Mouse (Mus musculus) embryonic fibroblast, embryonic 13.5 days (primary cell): Measurements from ENCODE around the gene Magix. TPM values are rescaled to one million over a fixed set of nuclear protein-coding genes. Genes with fewer than 3 reads are reported as not detected.

Experiments used
- H3K27ac ChIP-seq: 2 replicates; pipeline ENCODE4 v1.5.1; 2012; ENCODE audit warnings: low read length, control low read depth, inconsistent platforms; ENCODE audit not compliant: insufficient read depth
- H3K4me1 ChIP-seq: 2 replicates; pipeline ENCODE4 v1.6.1; 2011; ENCODE audit warnings: low read length; ENCODE audit not compliant: control insufficient read depth, insufficient read depth
- H3K4me3 ChIP-seq: 2 replicates; pipeline ENCODE4 v1.5.1; 2011; ENCODE audit warnings: mild to moderate bottlenecking, control low read depth, low read length; ENCODE audit not compliant: insufficient read depth
- CTCF ChIP-seq: IDR thresholded peaks from 2 replicates; pipeline ENCODE4 v1.5.1; 2011; ENCODE audit warnings: mild to moderate bottlenecking, control low read depth, low read length, moderate library complexity, borderline replicate concordance; ENCODE audit not compliant: insufficient read depth
- POLR2A ChIP-seq: IDR thresholded peaks from 2 replicates; pipeline ENCODE4 v1.6.1; 2011; ENCODE audit warnings: low read depth, mild to moderate bottlenecking, control low read depth, low read length, moderate library complexity
- polyA plus RNA-seq: library from polyadenylated mRNA; stranded (reverse); fragments of >200 nt; gene quantifications from 2 replicates; pipeline ENCODE4 v1.2.4, GENCODE M21; 2011; ENCODE audit warnings: low read depth; ENCODE audit not compliant: missing spikeins, insufficient read length

The Magix gene
- polyA plus RNA-seq, 1 experiment = not detected

- Histone ChIP-seq H3K27ac (no peak overlapping the region), H3K4me3 (no peak overlapping the region), H3K4me1 (no peaks in the 10 kb centered on the region)
- TF ChIP-seq CTCF (no peak), POLR2A (no peak)
These were observed 46.0 kb downstream of the Magix start for GRCm38 (mm10) chrX:7635101-7635500.

GRCm38 (mm10) chrX:7632560-7632959 lies 48.5 kb downstream of the Magix start:
- H3K27ac ChIP-seq = no peak overlapping the region
- no peak overlapping the region for H3K4me3 ChIP-seq
- H3K4me1 ChIP-seq = no peaks in the 10 kb centered on the region
- TF ChIP-seq CTCF (no peak), POLR2A (no peak)

Other genes starting within 250 kb of the Magix start
- gene Foxp3, start 107.6 kb downstream of the Magix start, polyA plus RNA-seq = not detected in 2 replicates
- gene Ppp1r3f, start 107.0 kb downstream of the Magix start, polyA plus RNA-seq = 2.9 and 3.1 TPM in 2 replicates
- 12.8 and 14.3 TPM in 2 replicates for gene Ccdc22, start 75.7 kb downstream of the Magix start, polyA plus RNA-seq
- not detected in 2 replicates for gene Cacna1f, start 74.2 kb downstream of the Magix start, polyA plus RNA-seq
- gene Syp, start 42.8 kb downstream of the Magix start, polyA plus RNA-seq = 0.18 and 0.19 TPM in 2 replicates
- gene Prickle3, start 24.0 kb downstream of the Magix start, polyA plus RNA-seq = 7.0 TPM in 2 replicates
- gene Plp2, start 9.9 kb downstream of the Magix start, polyA plus RNA-seq = 305 and 316 TPM in 2 replicates
- 26.0 and 29.8 TPM in 2 replicates for gene Gpkow, start 15.9 kb upstream of the Magix start, polyA plus RNA-seq
- gene Wdr45, start 33.1 kb upstream of the Magix start, polyA plus RNA-seq = 29.0 and 32.3 TPM in 2 replicates
- gene Gm45208, start 41.0 kb upstream of the Magix start, polyA plus RNA-seq = not detected in 2 replicates
- 112 and 126 TPM in 2 replicates for gene Praf2, start 47.2 kb upstream of the Magix start, polyA plus RNA-seq
- gene Ccdc120, start 69.7 kb upstream of the Magix start, polyA plus RNA-seq = 2.5 and 3.5 TPM in 2 replicates
- gene Tfe3, start 81.3 kb upstream of the Magix start, polyA plus RNA-seq = 49.1 and 53.4 TPM in 2 replicates
- gene Gripap1, start 108.5 kb upstream of the Magix start, polyA plus RNA-seq = 37.7 and 42.1 TPM in 2 replicates
- gene Kcnd1, start 141.0 kb upstream of the Magix start, polyA plus RNA-seq = 5.7 and 7.5 TPM in 2 replicates
- gene Otud5, start 160.1 kb upstream of the Magix start, polyA plus RNA-seq = 57.5 and 65.0 TPM in 2 replicates
- gene Pim2, start 197.0 kb upstream of the Magix start, polyA plus RNA-seq = 4.0 and 4.3 TPM in 2 replicates
- gene Slc35a2, start 202.8 kb upstream of the Magix start, polyA plus RNA-seq = 113 and 123 TPM in 2 replicates
- gene Pqbp1, start 218.0 kb upstream of the Magix start, polyA plus RNA-seq = 90.2 and 103 TPM in 2 replicates
- 29.5 and 39.9 TPM in 2 replicates for gene Timm17b, start 218.1 kb upstream of the Magix start, polyA plus RNA-seq
- not detected in 2 replicates for gene Gm10491, start 226.6 kb upstream of the Magix start, polyA plus RNA-seq
- gene Gm10490, start 228.3 kb upstream of the Magix start, polyA plus RNA-seq = not detected in 2 replicates
- gene Pcsk1n, start 238.6 kb upstream of the Magix start, polyA plus RNA-seq = not detected in 2 replicates
- not detected in 2 replicates for gene Eras, start 247.4 kb upstream of the Magix start, polyA plus RNA-seq